ENCODE assay signal across 11 mouse cellular contexts in the genomic region with DNA sequence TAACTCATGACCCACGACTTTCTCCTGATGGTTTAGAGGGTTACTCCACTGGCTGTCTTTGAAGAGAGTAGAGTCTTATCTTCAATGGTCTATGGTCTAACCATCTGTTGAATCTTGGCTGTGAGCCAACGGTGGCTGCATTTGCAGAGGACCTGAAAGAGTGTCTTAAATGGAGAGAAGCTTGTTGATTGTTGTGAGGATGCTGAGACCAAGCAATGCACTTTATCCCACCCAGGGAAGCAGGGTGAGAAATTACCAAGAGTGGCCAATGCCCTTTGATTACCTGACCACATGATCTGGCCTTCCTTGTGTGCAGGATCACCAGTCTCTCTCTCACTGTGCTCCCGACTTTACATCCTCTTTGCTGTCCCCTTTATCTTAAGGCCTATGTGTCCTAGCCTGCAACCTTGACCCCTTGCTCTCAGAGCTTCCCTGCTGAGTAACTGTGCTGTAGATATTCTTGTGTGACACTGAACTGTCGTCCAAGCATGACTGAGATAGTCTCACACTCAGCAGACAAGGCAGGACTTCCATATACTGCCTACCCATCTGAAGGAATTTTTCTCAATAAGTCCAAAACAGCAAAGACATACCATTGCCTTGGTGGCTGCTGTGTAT. TPM values are rescaled to one million over a fixed set of nuclear protein-coding genes. Genes with fewer than 3 reads are reported as not detected.
DNase-seq lines count a peak whose midpoint lies in the region; ATAC-seq and TF ChIP-seq lines count a peak whose summit lies in the region.
"Had no signal": no experiment of that assay in that cellular context is flagged by ENCODE, and none has a peak within 500 bp of the region (broad histone marks: within the 10 kb centered on the region; RNA-seq: fewer than 3 reads in every experiment).

No protein-coding gene starts in this region.

- no peak overlapping the region for H3K4me2 ChIP-seq in lung, embryonic 16.5 days (ENCODE audit: low read depth, low read length)
- H3K4me2 ChIP-seq in hindbrain, embryonic 14.5 days (replicated peaks), result no peak overlapping the region
- H3K4me2 ChIP-seq: embryonic facial prominence, embryonic 12.5 days; liver, embryonic 15.5 days had no signal

- H3K4me3 ChIP-seq in cerebellum, adult 2 months (replicated peaks; ENCODE audit: insufficient read depth, low read depth, low read length), result no peak overlapping the region
- no peak overlapping the region for H3K4me3 ChIP-seq in lung, embryonic 16.5 days (ENCODE audit: low read length)
- H3K4me3 ChIP-seq in hindbrain, embryonic 14.5 days (replicated peaks; ENCODE audit: low read length), result no peak overlapping the region
- H3K4me3 ChIP-seq: embryonic facial prominence, embryonic 12.5 days; liver, embryonic 15.5 days had no signal

- TF ChIP-seq CTCF in cerebellum, adult 2 months (IDR thresholded peaks at IDR 0.05; ENCODE audit: borderline replicate concordance, insufficient read depth, low read depth, low read length), result no peak

- no peak overlapping the region for H3K27ac ChIP-seq in cerebellum, adult 2 months (ENCODE audit: insufficient read depth, low read length)
- H3K27ac ChIP-seq in lung, embryonic 16.5 days (ENCODE audit: low read length), result peak overlapping the region; percentile 41; the same call in 1 of the 2 replicates
- H3K27ac ChIP-seq in hindbrain, embryonic 14.5 days, result peak overlapping the region; percentile 71
- H3K27ac ChIP-seq: embryonic facial prominence, embryonic 12.5 days; liver, embryonic 15.5 days had no signal

- TF ChIP-seq POLR2A in cerebellum, adult 2 months (IDR thresholded peaks at IDR 0.05; ENCODE audit: borderline replicate concordance, insufficient read depth, low read length), result no peak

- 0 out of 2 replicates have a peak, but pooled peaks have one; percentile 23 for ATAC-seq in lung, embryonic 16.5 days (ENCODE audit: low read depth)
- ATAC-seq in hindbrain, embryonic 14.5 days (ENCODE audit: low FRiP score), result peak; percentile 32; the same call in 1 of the 2 replicates

- H3K36me3 ChIP-seq in lung, embryonic 16.5 days (ENCODE audit: control insufficient read depth, insufficient read depth, low read length), result no peaks in the 10 kb centered on the region
- H3K36me3 ChIP-seq in hindbrain, embryonic 14.5 days (replicated peaks; ENCODE audit: control insufficient read depth, insufficient read depth), result no peaks in the 10 kb centered on the region
- H3K36me3 ChIP-seq: embryonic facial prominence, embryonic 12.5 days; liver, embryonic 15.5 days had no signal

- H3K9ac ChIP-seq in lung, embryonic 16.5 days (ENCODE audit: low read length), result no peak overlapping the region
- no peak overlapping the region for H3K9ac ChIP-seq in hindbrain, embryonic 14.5 days
- H3K9ac ChIP-seq: embryonic facial prominence, embryonic 12.5 days; liver, embryonic 15.5 days had no signal

- H3K9me3 ChIP-seq in lung, embryonic 16.5 days (ENCODE audit: control insufficient read depth, low read length), result no peaks in the 10 kb centered on the region
- no peaks in the 10 kb centered on the region for H3K9me3 ChIP-seq in hindbrain, embryonic 14.5 days (ENCODE audit: control insufficient read depth, low read length)
- H3K9me3 ChIP-seq: embryonic facial prominence, embryonic 12.5 days; liver, embryonic 15.5 days had no signal

- peak; percentile 18 to 36 for DNase-seq in cerebellum, postnatal 36 days
- no peak for DNase-seq in cerebellum, adult 2 months
- DNase-seq in lung, adult 18-20 months, result no peak
- DNase-seq in heart, adult 9 months (ENCODE audit: low spot score in 2 of 2), result peak; percentile 33 to 36
- DNase-seq in hindbrain, embryonic 14.5 days (ENCODE audit: low spot score), result peak; percentile 36
- DNase-seq in left cerebral cortex, postnatal 25 days (ENCODE audit: low spot score in 2 of 2), result no peak
- DNase-seq in urinary bladder, postnatal 14 days (ENCODE audit: low spot score), result no peak

- WGBS in cerebellum, adult 2 months, result 54% methylated on average over 4 of the region's 4 CpGs
- WGBS in lung, embryonic 16.5 days, result 45% methylated on average over 4 of the region's 4 CpGs
- WGBS in hindbrain, embryonic 14.5 days, result 65% methylated on average over 4 of the region's 4 CpGs

- H3K4me1 ChIP-seq in cerebellum, adult 2 months (ENCODE audit: control insufficient read depth, insufficient read depth, low read length), result peaks cover 24% of the 10 kb centered on the region
- peaks cover 23% of the 10 kb centered on the region for H3K4me1 ChIP-seq in lung, embryonic 16.5 days (replicated peaks; ENCODE audit: control insufficient read depth, insufficient read depth, low read length)
- H3K4me1 ChIP-seq in hindbrain, embryonic 14.5 days (replicated peaks; ENCODE audit: control insufficient read depth, insufficient read depth, low read length), result no peaks in the 10 kb centered on the region
- H3K4me1 ChIP-seq: embryonic facial prominence, embryonic 12.5 days; liver, embryonic 15.5 days had no signal

- H3K27me3 ChIP-seq in cerebellum, adult 2 months (ENCODE audit: control insufficient read depth, insufficient read depth, low read length), result no peaks in the 10 kb centered on the region
- H3K27me3 ChIP-seq in lung, embryonic 16.5 days (ENCODE audit: control insufficient read depth, insufficient read depth, low read depth, low read length), result no peaks in the 10 kb centered on the region
- no peaks in the 10 kb centered on the region for H3K27me3 ChIP-seq in hindbrain, embryonic 14.5 days (ENCODE audit: control insufficient read depth, insufficient read depth, low read length)
- H3K27me3 ChIP-seq: CH12.LX; embryonic facial prominence, embryonic 12.5 days; liver, embryonic 15.5 days had no signal

- intact Hi-C loops in left cerebral cortex, postnatal 25 days (cut with DNase I), result no loop called here

RNA-seq across cellular contexts. Expression of gene Ppp1r14c, which starts 28.9 kb away (rescaled TPM):
- polyA plus RNA-seq in cerebellum, adult 2 months (2012; rRNA removed), result 12.4 and 13.4 TPM in 2 replicates
- 125 and 133 TPM in 2 replicates for polyA plus RNA-seq in lung, embryonic 16.5 days (2015; fragmentation: Nextera tagmentation; extraction: Ambion mirVana)
- polyA plus RNA-seq in hindbrain, embryonic 14.5 days (2014; fragmentation: Nextera tagmentation; extraction: Ambion mirVana), result 75.8 and 78.8 TPM in 2 replicates
- 10 to 100 TPM; 19.8 to 20.5 TPM for total RNA-seq in left cerebral cortex, postnatal 25 days (2021)
- total RNA-seq: CH12.LX had no signal

Comparison
In these comparisons a context has a peak if more than half of its experiments do, and no peak if none do; other contexts are left out.
1. DNase-seq: peak in cerebellum, postnatal 36 days (2 of 2), heart, adult 9 months (2 of 2) and hindbrain, embryonic 14.5 days (single experiment); none in cerebellum, adult 2 months (0 of 2), lung, adult 18-20 months (0 of 2), left cerebral cortex, postnatal 25 days (0 of 2) and urinary bladder, postnatal 14 days (single experiment).